Mouse (Mus musculus): Measurements from ENCODE around the gene Rbpjl. TPM values are rescaled to one million over a fixed set of nuclear protein-coding genes. Genes with fewer than 3 reads are reported as not detected.

Gene Rbpjl
- polyA plus RNA-seq, 1 experiment from 2014 or later, result 0.11 TPM

- ATAC-seq (ENCODE audit: low read depth), result no peak
- Histone ChIP-seq H3K4me3 (ENCODE audit: low read depth, low read length) (no peak overlapping the region), H3K9ac (replicated peaks; ENCODE audit: low read depth, low read length) (no peak overlapping the region), H3K9me3 (ENCODE audit: control insufficient read depth, low read length) (no peaks in the 10 kb centered on the region), H3K27me3 (ENCODE audit: control insufficient read depth, insufficient read depth, low read length) (0 out of 2 replicates have a peak, but pooled peaks cover 2% of the 10 kb centered on the region), H3K4me2 (ENCODE audit: low read depth, low read length) (no peak overlapping the region), H3K4me1 (ENCODE audit: control insufficient read depth, insufficient read depth, low read length) (peaks cover 4% of the 10 kb centered on the region; the same call in 1 of the 2 replicates), H3K27ac (ENCODE audit: low read depth, low read length) (no peak overlapping the region), H3K36me3 (ENCODE audit: control insufficient read depth, insufficient read depth, low read length) (no peaks in the 10 kb centered on the region)
- 70% methylated on average over 6 of the region's 6 CpGs for WGBS
Measured at GRCm38 (mm10) chr2:164437710-164438109, 34.8 kb downstream of the Rbpjl start.

- no peaks in the 10 kb centered on the region for H3K9me3 ChIP-seq (ENCODE audit: control insufficient read depth, low read length)
- H3K9ac ChIP-seq (replicated peaks; ENCODE audit: low read depth, low read length), result no peak overlapping the region
- no peak overlapping the region for H3K27ac ChIP-seq (ENCODE audit: low read depth, low read length)
- no peak overlapping the region for H3K4me2 ChIP-seq (ENCODE audit: low read depth, low read length)
- no peaks in the 10 kb centered on the region for H3K36me3 ChIP-seq (ENCODE audit: control insufficient read depth, insufficient read depth, low read length)
- no peak for ATAC-seq (ENCODE audit: low read depth)
- H3K4me1 ChIP-seq (ENCODE audit: control insufficient read depth, insufficient read depth, low read length), result peaks cover 7% of the 10 kb centered on the region; the same call in 1 of the 2 replicates
- no peak overlapping the region for H3K4me3 ChIP-seq (ENCODE audit: low read depth, low read length)
- 59% methylated on average over 8 of the region's 8 CpGs for WGBS
- 0 out of 2 replicates have a peak, but pooled peaks cover 2% of the 10 kb centered on the region for H3K27me3 ChIP-seq (ENCODE audit: control insufficient read depth, insufficient read depth, low read length)
Measured at GRCm38 (mm10) chr2:164438257-164438656, 35.3 kb downstream of the Rbpjl start.

GRCm38 (mm10) chr2:164439001-164439421 lies 36.1 kb downstream of the Rbpjl start:
- H3K27me3 ChIP-seq (ENCODE audit: control insufficient read depth, insufficient read depth, low read length), result 0 out of 2 replicates have a peak, but pooled peaks cover 2% of the 10 kb centered on the region
- no peaks in the 10 kb centered on the region for H3K36me3 ChIP-seq (ENCODE audit: control insufficient read depth, insufficient read depth, low read length)
- no peaks in the 10 kb centered on the region for H3K9me3 ChIP-seq (ENCODE audit: control insufficient read depth, low read length)
- H3K4me3 ChIP-seq (ENCODE audit: low read depth, low read length), result no peak overlapping the region
- H3K27ac ChIP-seq (ENCODE audit: low read depth, low read length), result no peak overlapping the region
- 69% methylated on average over 3 of the region's 3 CpGs for WGBS
- peaks cover 9% of the 10 kb centered on the region; the same call in 1 of the 2 replicates for H3K4me1 ChIP-seq (ENCODE audit: control insufficient read depth, insufficient read depth, low read length)
- H3K4me2 ChIP-seq (ENCODE audit: low read depth, low read length), result no peak overlapping the region
- no peak overlapping the region for H3K9ac ChIP-seq (replicated peaks; ENCODE audit: low read depth, low read length)
- ATAC-seq (ENCODE audit: low read depth), result no peak

- ATAC-seq (ENCODE audit: low read depth), result no peak
Measured at GRCm38 (mm10) chr2:164440314-164440713, 37.4 kb downstream of the Rbpjl start.

GRCm38 (mm10) chr2:164441155-164441554 lies 38.2 kb downstream of the Rbpjl start:
- 33% methylated on average over 8 of the region's 8 CpGs for WGBS
- H3K36me3 ChIP-seq (ENCODE audit: control insufficient read depth, insufficient read depth, low read length), result no peaks in the 10 kb centered on the region
- H3K27me3 ChIP-seq (ENCODE audit: control insufficient read depth, insufficient read depth, low read length), result 0 out of 2 replicates have a peak, but pooled peaks cover 2% of the 10 kb centered on the region
- ATAC-seq (ENCODE audit: low read depth), result no peak
- no peak overlapping the region for H3K4me3 ChIP-seq (ENCODE audit: low read depth, low read length)
- no peaks in the 10 kb centered on the region for H3K9me3 ChIP-seq (ENCODE audit: control insufficient read depth, low read length)
- H3K4me2 ChIP-seq (ENCODE audit: low read depth, low read length), result no peak overlapping the region
- H3K27ac ChIP-seq (ENCODE audit: low read depth, low read length), result no peak overlapping the region
- H3K4me1 ChIP-seq (ENCODE audit: control insufficient read depth, insufficient read depth, low read length), result peaks cover 9% of the 10 kb centered on the region; the same call in 1 of the 2 replicates
- H3K9ac ChIP-seq (replicated peaks; ENCODE audit: low read depth, low read length), result no peak overlapping the region

More at GRCm38 (mm10) chr2:164440314-164440713, 37.4 kb downstream of the Rbpjl start:
- Histone ChIP-seq H3K27me3 (ENCODE audit: control insufficient read depth, insufficient read depth, low read length) (0 out of 2 replicates have a peak, but pooled peaks cover 2% of the 10 kb centered on the region), H3K36me3 (ENCODE audit: control insufficient read depth, insufficient read depth, low read length) (no peaks in the 10 kb centered on the region), H3K9ac (replicated peaks; ENCODE audit: low read depth, low read length) (no peak overlapping the region), H3K4me2 (ENCODE audit: low read depth, low read length) (no peak overlapping the region), H3K9me3 (ENCODE audit: control insufficient read depth, low read length) (no peaks in the 10 kb centered on the region), H3K4me1 (ENCODE audit: control insufficient read depth, insufficient read depth, low read length) (peaks cover 9% of the 10 kb centered on the region; the same call in 1 of the 2 replicates), H3K4me3 (ENCODE audit: low read depth, low read length) (no peak overlapping the region), H3K27ac (ENCODE audit: low read depth, low read length) (no peak overlapping the region)
- WGBS, result 83% methylated on average over 5 of the region's 5 CpGs

- Histone ChIP-seq H3K4me3 (ENCODE audit: low read depth, low read length) (no peak overlapping the region; the same call in 1 of the 2 replicates), H3K9ac (replicated peaks; ENCODE audit: low read depth, low read length) (no peak overlapping the region), H3K36me3 (ENCODE audit: control insufficient read depth, insufficient read depth, low read length) (no peaks in the 10 kb centered on the region), H3K4me2 (ENCODE audit: low read depth, low read length) (no peak overlapping the region), H3K9me3 (ENCODE audit: control insufficient read depth, low read length) (no peaks in the 10 kb centered on the region), H3K27ac (ENCODE audit: low read depth, low read length) (no peak overlapping the region), H3K4me1 (ENCODE audit: control insufficient read depth, insufficient read depth, low read length) (peaks cover 9% of the 10 kb centered on the region; the same call in 1 of the 2 replicates), H3K27me3 (ENCODE audit: control insufficient read depth, insufficient read depth, low read length) (0 out of 2 replicates have a peak, but pooled peaks cover 2% of the 10 kb centered on the region)
- 22% methylated on average over 7 of the region's 7 CpGs for WGBS
- ATAC-seq (ENCODE audit: low read depth), result no peak
Measured at GRCm38 (mm10) chr2:164441731-164442130, 38.8 kb downstream of the Rbpjl start.

- Histone ChIP-seq H3K27ac (ENCODE audit: low read depth, low read length) (no peak overlapping the region), H3K36me3 (ENCODE audit: control insufficient read depth, insufficient read depth, low read length) (no peaks in the 10 kb centered on the region), H3K4me1 (ENCODE audit: control insufficient read depth, insufficient read depth, low read length) (peaks cover 9% of the 10 kb centered on the region; the same call in 1 of the 2 replicates), H3K9me3 (ENCODE audit: control insufficient read depth, low read length) (no peaks in the 10 kb centered on the region), H3K4me2 (ENCODE audit: low read depth, low read length) (peak overlapping the region; percentile 95), H3K4me3 (ENCODE audit: low read depth, low read length) (peak overlapping the region; percentile 44), H3K9ac (replicated peaks; ENCODE audit: low read depth, low read length) (peak overlapping the region; percentile 53), H3K27me3 (ENCODE audit: control insufficient read depth, insufficient read depth, low read length) (0 out of 2 replicates have a peak, but pooled peaks cover 2% of the 10 kb centered on the region)
- peak; percentile 44 for ATAC-seq (ENCODE audit: low read depth)
- 2% methylated on average over 29 of the region's 29 CpGs for WGBS
Measured at GRCm38 (mm10) chr2:164442315-164443050, 39.5 kb downstream of the Rbpjl start.

GRCm38 (mm10) chr2:164443051-164443437 lies 40.1 kb downstream of the Rbpjl start:
- H3K27me3 ChIP-seq (ENCODE audit: control insufficient read depth, insufficient read depth, low read length), result 0 out of 2 replicates have a peak, but pooled peaks cover 2% of the 10 kb centered on the region
- H3K9ac ChIP-seq (replicated peaks; ENCODE audit: low read depth, low read length), result peak overlapping the region; percentile 53
- peak overlapping the region; percentile 95 for H3K4me2 ChIP-seq (ENCODE audit: low read depth, low read length)
- peak overlapping the region; percentile 44 for H3K4me3 ChIP-seq (ENCODE audit: low read depth, low read length)
- no peaks in the 10 kb centered on the region for H3K36me3 ChIP-seq (ENCODE audit: control insufficient read depth, insufficient read depth, low read length)
- no peaks in the 10 kb centered on the region for H3K9me3 ChIP-seq (ENCODE audit: control insufficient read depth, low read length)
- no peak overlapping the region for H3K27ac ChIP-seq (ENCODE audit: low read depth, low read length)
- peaks cover 9% of the 10 kb centered on the region; the same call in 1 of the 2 replicates for H3K4me1 ChIP-seq (ENCODE audit: control insufficient read depth, insufficient read depth, low read length)
- peak; percentile 93 for ATAC-seq (ENCODE audit: low read depth)
- under 1% methylated on average over 26 of the region's 26 CpGs for whole genome bisulfite sequencing

- Histone ChIP-seq H3K27ac (ENCODE audit: low read depth, low read length) (no peak within 1 kb of the TSS), H3K9me3 (ENCODE audit: control insufficient read depth, low read length) (no peaks in the 10 kb centered on the region), H3K4me1 (ENCODE audit: control insufficient read depth, insufficient read depth, low read length) (peaks cover 9% of the 10 kb centered on the region; the same call in 1 of the 2 replicates), H3K4me2 (ENCODE audit: low read depth, low read length) (peak within 1 kb of the TSS; percentile 95), H3K9ac (replicated peaks; ENCODE audit: low read depth, low read length) (peak within 1 kb of the TSS; percentile 53), H3K36me3 (ENCODE audit: control insufficient read depth, insufficient read depth, low read length) (no peaks in the 10 kb centered on the region), H3K27me3 (ENCODE audit: control insufficient read depth, insufficient read depth, low read length) (0 out of 2 replicates have a peak, but pooled peaks cover 2% of the 10 kb centered on the region), H3K4me3 (ENCODE audit: low read depth, low read length) (peak within 1 kb of the TSS; percentile 44)
- 6% methylated on average over 18 of the region's 18 CpGs for WGBS
- peak; percentile 24; the same call in 1 of the 2 replicates for ATAC-seq (ENCODE audit: low read depth)
Measured at GRCm38 (mm10) chr2:164443460-164444000, 40.6 kb downstream of the Rbpjl start, which contains the start of gene Sdc4. Gene Sdc4 (minus strand): TSS chr2:164443887.

Data from neural tube, embryonic 14.5 days (tissue).